Mouse (Mus musculus): ENCODE data around the gene Egln3. TPM values are rescaled to one million over a fixed set of nuclear protein-coding genes. Genes with fewer than 3 reads are reported as not detected.

Gene Egln3
- total and polyA plus RNA-seq, 2 experiments from 2014 or later = 3.6 to 8.0 TPM

DNA sequence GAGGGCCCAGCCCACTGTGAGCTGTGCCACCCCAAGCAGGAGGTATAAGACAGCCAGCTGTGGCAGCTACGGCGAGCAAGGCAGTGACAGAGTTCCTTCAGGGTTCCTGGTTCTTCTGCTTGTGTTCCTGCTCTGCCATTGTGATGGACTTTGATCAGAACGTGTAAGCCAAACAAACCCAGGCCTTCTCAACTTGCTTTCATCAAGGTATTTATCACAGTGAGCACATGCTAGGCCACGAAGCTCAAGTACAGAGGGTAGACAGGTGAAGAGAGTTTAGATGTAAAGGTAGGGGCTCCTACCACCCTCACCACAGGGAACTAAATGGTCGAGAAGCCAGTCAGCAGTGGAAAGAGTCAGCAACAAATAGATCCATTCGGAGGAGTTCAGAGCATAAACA, 30.1 kb upstream of the Egln3 start:
- Histone ChIP-seq H3K27me3 (ENCODE audit: insufficient read depth, low read length) (no peaks in the 10 kb centered on the region), H3K9me3 (ENCODE audit: low read length) (no peaks in the 10 kb centered on the region), H3K36me3 (ENCODE audit: insufficient read depth, low read length) (no peaks in the 10 kb centered on the region), H3K4me3 (ENCODE audit: low read depth, low read length) (no peak overlapping the region), H3K4me1 (ENCODE audit: insufficient read depth, low read length) (no peaks in the 10 kb centered on the region), H3K27ac (ENCODE audit: low read depth, low read length) (no peak overlapping the region), H3K9ac (replicated peaks; ENCODE audit: low read length, poor library complexity, severe bottlenecking) (no peak overlapping the region), H3K4me2 (ENCODE audit: low read depth, low read length, poor library complexity, severe bottlenecking) (no peak overlapping the region)
- 89% methylated on average over 6 of the region's 6 CpGs for WGBS
- no peak for TF ChIP-seq CTCF (IDR thresholded peaks at IDR 0.05)
- no peak for ATAC-seq (ENCODE audit: low FRiP score)
- DNase-seq (ENCODE audit: low spot score) = no peak

DNA sequence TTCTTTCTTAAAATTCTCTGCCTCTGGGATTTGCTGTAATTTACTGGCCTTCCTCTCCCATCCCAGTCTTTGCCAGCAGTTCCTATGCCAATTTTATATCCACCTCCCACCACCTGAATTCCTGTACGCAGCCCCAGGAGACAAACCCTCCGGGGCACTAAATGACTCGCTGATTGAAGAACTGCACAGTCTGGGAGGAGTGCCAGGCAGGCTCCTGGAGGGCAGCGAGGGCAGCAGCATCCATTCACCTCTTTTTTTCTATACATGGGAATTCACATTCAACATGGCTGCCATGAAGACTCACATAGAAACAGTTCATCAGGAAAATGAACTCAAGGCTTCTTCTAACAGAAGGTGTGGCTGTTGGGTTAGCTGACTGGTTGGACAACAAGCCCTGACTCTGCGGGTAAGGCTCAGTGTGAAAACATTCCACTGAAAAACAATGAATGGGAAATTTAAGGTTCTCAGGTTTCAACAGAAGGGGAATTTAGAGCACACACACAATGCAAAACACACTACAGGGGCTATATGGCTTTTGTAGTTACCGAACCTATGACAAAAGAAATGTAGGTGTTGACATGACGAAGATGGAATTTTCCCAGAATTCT, 29.4 kb upstream of the Egln3 start:
- Histone ChIP-seq H3K27ac (ENCODE audit: low read depth, low read length) (no peak overlapping the region), H3K27me3 (ENCODE audit: insufficient read depth, low read length) (no peaks in the 10 kb centered on the region), H3K4me1 (ENCODE audit: insufficient read depth, low read length) (no peaks in the 10 kb centered on the region), H3K4me2 (ENCODE audit: low read depth, low read length, poor library complexity, severe bottlenecking) (no peak overlapping the region), H3K9ac (replicated peaks; ENCODE audit: low read length, poor library complexity, severe bottlenecking) (no peak overlapping the region), H3K9me3 (ENCODE audit: low read length) (no peaks in the 10 kb centered on the region), H3K36me3 (ENCODE audit: insufficient read depth, low read length) (no peaks in the 10 kb centered on the region), H3K4me3 (ENCODE audit: low read depth, low read length) (no peak overlapping the region)
- 50% methylated on average over 7 of the region's 7 CpGs for WGBS
- no peak for DNase-seq (ENCODE audit: low spot score)
- ATAC-seq (ENCODE audit: low FRiP score) = no peak
- no peak for TF ChIP-seq CTCF (IDR thresholded peaks at IDR 0.05)

DNA sequence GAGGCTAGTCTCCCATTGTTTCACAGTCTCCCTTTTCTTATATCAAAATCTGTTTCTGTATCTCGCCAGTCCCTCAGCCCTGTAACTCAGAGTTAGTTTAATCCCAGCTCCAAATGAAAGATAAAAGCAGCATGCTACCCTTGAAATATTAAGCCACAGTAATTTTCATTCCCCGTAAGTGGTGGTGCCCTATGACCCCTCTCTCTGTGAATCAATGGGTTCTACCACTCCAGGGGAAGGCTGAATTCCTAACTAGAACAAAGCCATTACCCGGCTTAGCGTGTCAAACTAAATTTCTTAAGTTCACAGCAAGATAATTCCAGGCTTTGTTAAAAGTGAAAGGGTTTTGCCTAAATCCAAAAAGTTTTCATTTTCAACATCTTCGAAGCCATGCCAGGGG, 28.8 kb upstream of the Egln3 start:
- Histone ChIP-seq H3K4me3 (ENCODE audit: low read depth, low read length) (no peak overlapping the region), H3K9ac (replicated peaks; ENCODE audit: low read length, poor library complexity, severe bottlenecking) (no peak overlapping the region), H3K4me1 (ENCODE audit: insufficient read depth, low read length) (no peaks in the 10 kb centered on the region), H3K9me3 (ENCODE audit: low read length) (no peaks in the 10 kb centered on the region), H3K27ac (ENCODE audit: low read depth, low read length) (no peak overlapping the region), H3K36me3 (ENCODE audit: insufficient read depth, low read length) (no peaks in the 10 kb centered on the region), H3K4me2 (ENCODE audit: low read depth, low read length, poor library complexity, severe bottlenecking) (no peak overlapping the region), H3K27me3 (ENCODE audit: insufficient read depth, low read length) (no peaks in the 10 kb centered on the region)
- DNase-seq (ENCODE audit: low spot score) (no peak), ATAC-seq (ENCODE audit: low FRiP score) (no peak)
- TF ChIP-seq CTCF (IDR thresholded peaks at IDR 0.05) = no peak
- 25% methylated on average over 5 of the region's 5 CpGs for WGBS

DNA sequence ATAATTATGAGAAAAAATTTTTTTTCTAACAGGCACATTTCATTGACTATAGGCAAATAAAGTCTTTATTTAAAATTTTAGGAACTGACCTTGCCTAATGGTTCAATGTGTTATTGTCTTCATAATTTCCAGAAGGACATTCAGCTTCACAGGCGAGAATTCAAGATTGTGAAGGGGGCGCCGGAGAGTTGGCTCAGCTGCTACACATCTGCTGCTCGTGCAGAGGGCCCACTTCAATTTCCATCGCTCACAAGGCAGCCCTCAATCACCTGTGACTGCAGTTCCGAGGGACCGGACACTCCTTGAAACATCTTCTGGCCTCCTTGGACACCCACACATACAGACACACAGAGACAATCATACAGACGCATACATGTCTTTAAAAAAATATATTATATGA, 23.9 kb upstream of the Egln3 start:
- Histone ChIP-seq H3K4me3 (ENCODE audit: low read depth, low read length) (no peak overlapping the region), H3K9ac (replicated peaks; ENCODE audit: low read length, poor library complexity, severe bottlenecking) (no peak overlapping the region), H3K36me3 (ENCODE audit: insufficient read depth, low read length) (no peaks in the 10 kb centered on the region), H3K9me3 (ENCODE audit: low read length) (no peaks in the 10 kb centered on the region), H3K27ac (ENCODE audit: low read depth, low read length) (no peak overlapping the region), H3K4me2 (ENCODE audit: low read depth, low read length, poor library complexity, severe bottlenecking) (no peak overlapping the region), H3K27me3 (ENCODE audit: insufficient read depth, low read length) (no peaks in the 10 kb centered on the region), H3K4me1 (ENCODE audit: insufficient read depth, low read length) (no peaks in the 10 kb centered on the region)
- no peak for DNase-seq (ENCODE audit: low spot score)
- no peak for TF ChIP-seq CTCF (IDR thresholded peaks at IDR 0.05)
- 84% methylated on average over 8 of the region's 8 CpGs for WGBS
- ATAC-seq (ENCODE audit: low FRiP score) = no peak

DNA sequence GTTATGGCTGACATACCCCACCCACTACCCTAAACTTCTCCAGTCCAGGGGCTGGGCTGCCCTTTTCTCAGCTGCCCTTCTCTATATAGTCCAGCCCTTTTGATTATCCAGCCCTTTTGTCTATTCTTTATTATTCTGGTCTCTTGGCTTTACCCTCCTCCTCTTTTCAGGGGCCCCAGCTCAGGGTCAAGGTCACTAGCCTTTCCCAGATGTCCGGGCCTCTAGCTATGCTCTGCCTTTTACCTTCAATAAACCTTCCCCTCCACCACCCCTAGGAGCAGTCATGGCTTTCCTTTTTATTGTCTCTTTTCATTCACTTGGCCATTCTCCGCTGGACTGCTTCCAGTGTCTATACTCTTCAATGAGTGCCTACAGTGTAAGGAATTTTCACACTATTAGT, 22.7 kb upstream of the Egln3 start:
- no peaks in the 10 kb centered on the region for H3K27me3 ChIP-seq (ENCODE audit: insufficient read depth, low read length)
- 47% methylated on average over 2 of the region's 2 CpGs for WGBS
- no peaks in the 10 kb centered on the region for H3K36me3 ChIP-seq (ENCODE audit: insufficient read depth, low read length)
- TF ChIP-seq CTCF (IDR thresholded peaks at IDR 0.05) = no peak
- no peak overlapping the region for H3K27ac ChIP-seq (ENCODE audit: low read depth, low read length)
- no peaks in the 10 kb centered on the region for H3K4me1 ChIP-seq (ENCODE audit: insufficient read depth, low read length)
- no peaks in the 10 kb centered on the region for H3K9me3 ChIP-seq (ENCODE audit: low read length)
- no peak overlapping the region for H3K4me3 ChIP-seq (ENCODE audit: low read depth, low read length)
- no peak overlapping the region for H3K4me2 ChIP-seq (ENCODE audit: low read depth, low read length, poor library complexity, severe bottlenecking)
- DNase-seq (ENCODE audit: low spot score) (no peak), ATAC-seq (ENCODE audit: low FRiP score) (no peak)
- H3K9ac ChIP-seq (replicated peaks; ENCODE audit: low read length, poor library complexity, severe bottlenecking) = no peak overlapping the region

DNA sequence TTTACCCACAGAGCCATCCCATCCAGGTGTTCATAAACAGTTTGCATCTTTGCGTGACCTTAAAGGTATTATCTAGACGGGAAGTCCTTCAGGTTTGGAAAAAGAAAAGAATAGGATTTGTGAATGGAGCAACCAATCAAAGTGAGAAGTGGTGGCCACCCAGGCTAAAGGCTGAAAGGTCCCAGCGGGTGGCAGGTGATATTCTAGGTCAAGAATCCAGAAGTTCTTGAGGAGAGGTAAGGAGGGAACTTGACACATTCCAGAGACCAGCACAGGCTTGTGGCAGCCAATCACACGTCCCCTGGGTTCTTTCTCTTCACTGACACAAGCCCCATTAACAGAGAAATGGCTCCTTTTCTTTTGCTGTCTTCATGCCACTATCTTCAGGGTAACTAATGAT, 21.9 kb upstream of the Egln3 start:
- H3K9ac ChIP-seq (replicated peaks; ENCODE audit: low read length, poor library complexity, severe bottlenecking) = no peak overlapping the region
- no peak overlapping the region for H3K4me3 ChIP-seq (ENCODE audit: low read depth, low read length)
- TF ChIP-seq CTCF (IDR thresholded peaks at IDR 0.05) = no peak
- no peak overlapping the region for H3K27ac ChIP-seq (ENCODE audit: low read depth, low read length)
- no peak for ATAC-seq (ENCODE audit: low FRiP score)
- no peaks in the 10 kb centered on the region for H3K4me1 ChIP-seq (ENCODE audit: insufficient read depth, low read length)
- H3K9me3 ChIP-seq (ENCODE audit: low read length) = no peaks in the 10 kb centered on the region
- DNase-seq (ENCODE audit: low spot score) = no peak
- WGBS = 83% methylated on average over 4 of the region's 4 CpGs
- H3K27me3 ChIP-seq (ENCODE audit: insufficient read depth, low read length) = no peaks in the 10 kb centered on the region
- no peaks in the 10 kb centered on the region for H3K36me3 ChIP-seq (ENCODE audit: insufficient read depth, low read length)
- no peak overlapping the region for H3K4me2 ChIP-seq (ENCODE audit: low read depth, low read length, poor library complexity, severe bottlenecking)
